Comparison of ENCODE assay signal across 12 mouse cellular contexts in the genomic region with DNA sequence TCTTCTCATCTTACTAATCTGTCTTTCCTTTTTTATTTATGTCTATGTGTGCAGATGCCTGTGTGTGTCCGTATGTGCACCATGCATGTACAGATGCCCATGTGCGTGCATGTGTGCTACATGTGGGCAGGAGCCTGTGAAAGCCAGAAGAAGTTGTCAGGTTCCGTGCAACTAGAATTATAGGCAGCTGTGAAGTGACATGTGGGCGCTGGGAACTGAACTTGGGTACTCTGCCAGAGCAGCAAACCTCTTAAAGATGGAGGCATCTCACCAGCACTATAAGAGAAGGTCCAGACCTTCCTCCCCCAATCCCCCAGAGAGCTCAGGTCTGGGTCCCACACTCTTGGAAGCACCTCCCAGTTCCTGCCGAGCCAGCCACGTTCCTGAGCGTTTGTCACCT. TPM values are rescaled to one million over a fixed set of nuclear protein-coding genes. Genes with fewer than 3 reads are reported as not detected.
A peak's percentile ranks its signal among the peaks of the same experiment; 100 is the strongest.
DNase-seq lines count a peak whose midpoint lies in the region; ATAC-seq and TF ChIP-seq lines count a peak whose summit lies in the region.
"Had no signal": no experiment of that assay in that cellular context is flagged by ENCODE, and none has a peak within 500 bp of the region (broad histone marks: within the 10 kb centered on the region; RNA-seq: fewer than 3 reads in every experiment).

No protein-coding gene starts in this region.

- no peak for DNase-seq in heart, postnatal 36 days
- DNase-seq in lung, embryonic 14.5 days, result no peak
- DNase-seq in lung, postnatal 10 days, result no peak
- DNase-seq in embryo, embryonic 11 days, result no peak
- no peak for DNase-seq in frontal cortex, postnatal 10 days (ENCODE audit: low spot score in 2 of 2)

- intact Hi-C loops in heart, postnatal 36 days (cut with DNase I), result no loop called here

- H3K4me1 ChIP-seq in heart, embryonic 12.5 days (replicated peaks), result peaks cover 49% of the 10 kb centered on the region
- no peaks in the 10 kb centered on the region; the same call in 1 of the 2 replicates for H3K4me1 ChIP-seq in lung, embryonic 14.5 days (ENCODE audit: insufficient read depth)
- peaks cover 21% of the 10 kb centered on the region for H3K4me1 ChIP-seq in hindbrain, embryonic 12.5 days
- peaks cover 35% of the 10 kb centered on the region for H3K4me1 ChIP-seq in neural tube, embryonic 13.5 days (replicated peaks)

- H3K27me3 ChIP-seq in heart, embryonic 12.5 days (replicated peaks), result peaks cover 90% of the 10 kb centered on the region
- H3K27me3 ChIP-seq in lung, embryonic 14.5 days (ENCODE audit: insufficient read depth, low read length), result peaks cover 85% of the 10 kb centered on the region
- H3K27me3 ChIP-seq in hindbrain, embryonic 12.5 days, result peaks cover 97% of the 10 kb centered on the region
- H3K27me3 ChIP-seq in neural tube, embryonic 13.5 days, result peaks cover 97% of the 10 kb centered on the region

- WGBS in heart, embryonic 12.5 days, result 43% methylated on average over 7 of the region's 7 CpGs
- 30% methylated on average over 7 of the region's 7 CpGs for WGBS in lung, embryonic 14.5 days
- 39% methylated on average over 7 of the region's 7 CpGs for WGBS in hindbrain, embryonic 12.5 days
- 36% methylated on average over 7 of the region's 7 CpGs for WGBS in neural tube, embryonic 13.5 days

- H3K9ac ChIP-seq in heart, embryonic 12.5 days, result no peak overlapping the region
- H3K9ac ChIP-seq in lung, embryonic 14.5 days, result no peak overlapping the region
- H3K9ac ChIP-seq in hindbrain, embryonic 12.5 days, result no peak overlapping the region
- no peak overlapping the region for H3K9ac ChIP-seq in neural tube, embryonic 13.5 days

- peak overlapping the region; percentile 100; the same call in 1 of the 2 replicates for H3K4me2 ChIP-seq in heart, embryonic 12.5 days
- peak overlapping the region; percentile 100 for H3K4me2 ChIP-seq in lung, embryonic 14.5 days
- peak overlapping the region; percentile 99 for H3K4me2 ChIP-seq in hindbrain, embryonic 12.5 days (replicated peaks)
- H3K4me2 ChIP-seq in neural tube, embryonic 13.5 days, result peak overlapping the region; percentile 99; the same call in 1 of the 2 replicates

- TF ChIP-seq CTCF in lung, embryonic 14.5 days (IDR thresholded peaks at IDR 0.05; ENCODE audit: low read depth), result no peak

- H3K4me3 ChIP-seq in heart, embryonic 12.5 days, result no peak overlapping the region
- no peak overlapping the region for H3K4me3 ChIP-seq in lung, embryonic 14.5 days (ENCODE audit: low read depth, low read length)
- no peak overlapping the region for H3K4me3 ChIP-seq in hindbrain, embryonic 12.5 days
- peak overlapping the region; percentile 54; the same call in 1 of the 2 replicates for H3K4me3 ChIP-seq in neural tube, embryonic 13.5 days
- H3K4me3 ChIP-seq: erythroblast, embryonic 14.5 days; myocyte had no signal

- no peaks in the 10 kb centered on the region for H3K36me3 ChIP-seq in heart, embryonic 12.5 days
- H3K36me3 ChIP-seq in lung, embryonic 14.5 days (ENCODE audit: insufficient read depth), result no peaks in the 10 kb centered on the region
- H3K36me3 ChIP-seq in hindbrain, embryonic 12.5 days, result no peaks in the 10 kb centered on the region
- H3K36me3 ChIP-seq in neural tube, embryonic 13.5 days, result no peaks in the 10 kb centered on the region
- H3K36me3 ChIP-seq: G1E had no signal

- no peak overlapping the region for H3K27ac ChIP-seq in heart, embryonic 12.5 days (ENCODE audit: poor library complexity, severe bottlenecking)
- no peak overlapping the region for H3K27ac ChIP-seq in lung, embryonic 14.5 days (ENCODE audit: low read depth)
- no peak overlapping the region for H3K27ac ChIP-seq in hindbrain, embryonic 12.5 days
- no peak overlapping the region for H3K27ac ChIP-seq in neural tube, embryonic 13.5 days (replicated peaks)

- ATAC-seq in heart, embryonic 12.5 days (ENCODE audit: insufficient number of reproducible peaks, low FRiP score), result no peak
- no peak for ATAC-seq in lung, embryonic 14.5 days (ENCODE audit: insufficient read depth)
- no peak for ATAC-seq in hindbrain, embryonic 12.5 days (ENCODE audit: low FRiP score)
- ATAC-seq in neural tube, embryonic 13.5 days (ENCODE audit: low read depth), result no peak

- no peaks in the 10 kb centered on the region for H3K9me3 ChIP-seq in heart, embryonic 12.5 days (replicated peaks)
- no peaks in the 10 kb centered on the region for H3K9me3 ChIP-seq in lung, embryonic 14.5 days (ENCODE audit: low read depth, low read length)
- no peaks in the 10 kb centered on the region for H3K9me3 ChIP-seq in hindbrain, embryonic 12.5 days (replicated peaks)
- no peaks in the 10 kb centered on the region for H3K9me3 ChIP-seq in neural tube, embryonic 13.5 days
- H3K9me3 ChIP-seq: G1E had no signal

RNA-seq across cellular contexts. Expression of a gene that starts 1.4 kb away (rescaled TPM):
- polyA plus RNA-seq in heart, embryonic 12.5 days (2016; fragmentation: Nextera tagmentation; extraction: Ambion mirVana), result 0.14 and 0.41 TPM in 2 replicates
- total RNA-seq in heart, postnatal 36 days (2021), result under 1 TPM in 1 of 2 experiments, not detected in 1; 0.11 TPM
- not detected in 2 replicates for polyA plus RNA-seq in lung, embryonic 14.5 days (2014; fragmentation: Nextera tagmentation; extraction: Ambion mirVana)
- polyA plus RNA-seq in hindbrain, embryonic 12.5 days (2016; fragmentation: Nextera tagmentation; extraction: Ambion mirVana), result not detected in 2 replicates
- polyA plus RNA-seq in neural tube, embryonic 13.5 days (2015; fragmentation: Nextera tagmentation; extraction: Ambion mirVana), result not detected in 2 replicates
- polyA plus RNA-seq: erythroblast, embryonic 14.5 days; G1E; liver, embryonic 11.5 days had no signal

RNA-seq across cellular contexts. Expression of a gene that starts 9.8 kb away (rescaled TPM):
- 49.6 and 51.9 TPM in 2 replicates for polyA plus RNA-seq in heart, embryonic 12.5 days (2016; fragmentation: Nextera tagmentation; extraction: Ambion mirVana)
- 1 to 10 TPM; 6.5 to 7.2 TPM for total RNA-seq in heart, postnatal 36 days (2021)
- polyA plus RNA-seq in lung, embryonic 14.5 days (2014; fragmentation: Nextera tagmentation; extraction: Ambion mirVana), result 60.3 and 68.2 TPM in 2 replicates
- polyA plus RNA-seq in hindbrain, embryonic 12.5 days (2016; fragmentation: Nextera tagmentation; extraction: Ambion mirVana), result 32.2 and 39.2 TPM in 2 replicates
- polyA plus RNA-seq in neural tube, embryonic 13.5 days (2015; fragmentation: Nextera tagmentation; extraction: Ambion mirVana), result 16.6 and 23.6 TPM in 2 replicates
- polyA plus RNA-seq: erythroblast, embryonic 14.5 days; G1E had no signal

RNA-seq across cellular contexts. Expression of a gene that starts 40.1 kb away (rescaled TPM):
- 37.1 and 39.9 TPM in 2 replicates for polyA plus RNA-seq in heart, embryonic 12.5 days (2016; fragmentation: Nextera tagmentation; extraction: Ambion mirVana)
- total RNA-seq in heart, postnatal 36 days (2021), result 10 to 100 TPM; 84.7 to 86.5 TPM
- polyA plus RNA-seq in lung, embryonic 14.5 days (2014; fragmentation: Nextera tagmentation; extraction: Ambion mirVana), result 78.9 and 83.8 TPM in 2 replicates
- polyA plus RNA-seq in hindbrain, embryonic 12.5 days (2016; fragmentation: Nextera tagmentation; extraction: Ambion mirVana), result 76.5 and 77.2 TPM in 2 replicates
- polyA plus RNA-seq in neural tube, embryonic 13.5 days (2015; fragmentation: Nextera tagmentation; extraction: Ambion mirVana), result 52.5 and 57.8 TPM in 2 replicates

RNA-seq across cellular contexts. Expression of a gene that starts 51.1 kb away (rescaled TPM):
- polyA plus RNA-seq in heart, embryonic 12.5 days (2016; fragmentation: Nextera tagmentation; extraction: Ambion mirVana), result 103 and 111 TPM in 2 replicates
- total RNA-seq in heart, postnatal 36 days (2021), result 10 to 100 TPM; 55.8 to 60.5 TPM
- polyA plus RNA-seq in lung, embryonic 14.5 days (2014; fragmentation: Nextera tagmentation; extraction: Ambion mirVana), result 93.2 and 99.6 TPM in 2 replicates
- polyA plus RNA-seq in hindbrain, embryonic 12.5 days (2016; fragmentation: Nextera tagmentation; extraction: Ambion mirVana), result 280 and 284 TPM in 2 replicates
- 275 and 281 TPM in 2 replicates for polyA plus RNA-seq in neural tube, embryonic 13.5 days (2015; fragmentation: Nextera tagmentation; extraction: Ambion mirVana)
- polyA plus RNA-seq: G1E had no signal
